Mouse (Mus musculus): Measurements from ENCODE around the gene Milr1.

GRCm38 (mm10) chr11:106707866-106708265, 43.2 kb upstream of the Milr1 start:
- TF ChIP-seq ZC3H11A (IDR thresholded peaks at IDR 0.05; ENCODE audit: borderline replicate concordance, low read depth, low read length) (no peak), HCFC1 (IDR thresholded peaks at IDR 0.05; ENCODE audit: borderline replicate concordance, insufficient read depth, low read length) (no peak), ZNF384 (IDR thresholded peaks at IDR 0.05; ENCODE audit: low read depth, low read length) (no peak), MAFK (IDR thresholded peaks at IDR 0.05; ENCODE audit: insufficient read depth, low read depth, low read length) (no peak), CHD2 (IDR thresholded peaks at IDR 0.05; ENCODE audit: low read depth, low read length) (no peak)

Data from ES-E14 (cell line).